13 mouse cellular contexts compared by ENCODE assay signal in the genomic region with DNA sequence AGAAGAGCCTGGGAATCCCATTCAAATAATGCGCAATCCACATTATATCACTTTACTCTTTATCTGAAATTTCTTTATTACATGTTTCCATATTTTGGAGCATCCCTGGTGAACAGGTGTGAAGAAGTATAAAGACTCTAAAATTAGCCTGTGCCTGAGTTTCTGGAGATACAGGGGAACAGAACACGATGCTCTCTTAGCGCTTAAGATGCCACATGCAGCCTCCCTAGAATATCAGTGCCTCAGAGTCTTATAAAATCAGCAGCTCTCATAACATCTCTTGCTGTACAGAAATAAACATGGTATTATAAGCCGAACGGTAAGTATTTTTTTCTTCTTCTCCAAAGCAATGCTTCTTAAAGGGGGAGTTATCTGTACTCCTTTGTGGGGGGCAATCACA.
"Had no signal": no experiment of that assay in that cellular context is flagged by ENCODE, and none has a peak within 500 bp of the region (broad histone marks: within the 10 kb centered on the region; RNA-seq: fewer than 3 reads in every experiment).

No protein-coding gene starts in this region.

- DNase-seq: liver, postnatal 0 days; lung, adult 2 months; lung, postnatal 14 days; right cerebral cortex, postnatal 14 days; spleen, adult 18-20 months; thymus, postnatal 14 days; thymus, postnatal 36 days had no signal

- H3K27ac ChIP-seq: lung, embryonic 15.5 days; macrophage; midbrain, embryonic 13.5 days; midbrain, embryonic 15.5 days; neural tube, embryonic 12.5 days had no signal

- H3K4me3 ChIP-seq: lung, embryonic 15.5 days; megakaryocyte, embryonic 14.5 days; midbrain, embryonic 13.5 days; midbrain, embryonic 15.5 days; neural tube, embryonic 12.5 days had no signal

- ATAC-seq: liver, postnatal 0 days; midbrain, embryonic 13.5 days; midbrain, embryonic 15.5 days had no signal
